Mouse (Mus musculus) spleen, adult 2 months (tissue): ENCODE measurements at regions not wholly inside any gene's neighbourhood (a gene's known extent, or its start where the extent isn't known, plus 50 kb on each side); places are given as distances from the start of the nearest gene placed in this dataset.

ENCODE experiments used
- DNase-seq, 2 experiments: peaks; one replicate each; pipeline versions ENCODE4 v3.0.0 to v3.0.0-alpha.2; 2012 to 2021; ENCODE audit warnings: low spot score in 2 of 2, low read depth in 1 of 2
- H3K27ac ChIP-seq: fragments of 200-500 bp; 2 replicates; pipeline ENCODE4 v1.5.1; 2012; ENCODE audit warnings: low read length, inconsistent platforms; ENCODE audit not compliant: insufficient read depth
- H3K27me3 ChIP-seq: fragments of 200-500 bp; 2 replicates; pipeline ENCODE4 v1.6.1; 2012; ENCODE audit warnings: mild to moderate bottlenecking, moderate library complexity, low read length, inconsistent platforms; ENCODE audit not compliant: control insufficient read depth, insufficient read depth
- H3K36me3 ChIP-seq: fragments of 200-500 bp; 2 replicates; pipeline ENCODE4 v1.6.1; 2012; ENCODE audit warnings: mild to moderate bottlenecking, low read length, inconsistent platforms; ENCODE audit not compliant: control insufficient read depth, insufficient read depth
- H3K4me1 ChIP-seq: fragments of 200-500 bp; 2 replicates; pipeline ENCODE4 v1.6.1; 2011; ENCODE audit warnings: inconsistent platforms; ENCODE audit not compliant: control insufficient read depth, insufficient read depth, insufficient read length
- H3K4me3 ChIP-seq: fragments of 200-500 bp; 2 replicates; pipeline ENCODE4 v1.5.1; 2011; ENCODE audit warnings: mild to moderate bottlenecking, inconsistent platforms; ENCODE audit not compliant: insufficient read depth, insufficient read length; ENCODE audit errors: extremely low read depth
- CTCF ChIP-seq: fragments of 200-500 bp; IDR thresholded peaks from 2 replicates; pipeline ENCODE4 v1.5.1; 2011; ENCODE audit warnings: mild to moderate bottlenecking, inconsistent platforms; ENCODE audit not compliant: insufficient read depth, insufficient read length, insufficient replicate concordance; ENCODE audit errors: extremely low read depth
- POLR2A ChIP-seq: fragments of 200-500 bp; IDR thresholded peaks from 2 replicates; pipeline ENCODE4 v1.6.1; 2011; ENCODE audit warnings: low read depth, low read length, inconsistent platforms
- WGBS: fragments of 180-500 bp; shearing (Covaris S2); methylation state at CpG from one replicate; pipeline ENCODE4 v1.1.7; 2018; 5-methylcytosine and 5-hydroxymethylcytosine counted together

DNA sequence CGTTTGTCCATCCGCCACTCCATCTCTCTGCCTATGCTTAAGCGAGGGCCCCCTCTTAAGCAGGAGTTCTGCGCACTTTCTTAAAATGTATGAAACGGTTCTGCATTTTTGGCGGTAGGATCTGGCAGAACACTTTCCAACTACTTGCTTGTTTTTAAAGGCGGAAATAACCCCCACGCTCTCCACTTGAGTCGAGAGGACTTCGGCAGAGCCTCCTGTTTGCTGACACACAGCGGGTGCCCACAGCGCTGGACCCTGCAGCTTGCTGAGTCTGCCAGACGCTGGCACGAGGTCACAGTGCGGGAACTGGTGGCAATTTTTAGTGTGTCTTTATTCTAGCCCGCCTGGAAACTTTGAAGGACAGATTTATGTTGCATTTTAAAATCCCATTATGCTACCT lies 299.5 kb upstream of the Tbx3 start:
- Histone ChIP-seq H3K4me1 (no peaks in the 10 kb centered on the region), H3K36me3 (no peaks in the 10 kb centered on the region), H3K27ac (no peak overlapping the region), H3K4me3 (no peak overlapping the region), H3K27me3 (no peaks in the 10 kb centered on the region)
- no peak for TF ChIP-seq POLR2A
- no peak for TF ChIP-seq CTCF
- 50% methylated on average over 16 of the region's 16 CpGs for WGBS
- DNase-seq: no peak

DNA sequence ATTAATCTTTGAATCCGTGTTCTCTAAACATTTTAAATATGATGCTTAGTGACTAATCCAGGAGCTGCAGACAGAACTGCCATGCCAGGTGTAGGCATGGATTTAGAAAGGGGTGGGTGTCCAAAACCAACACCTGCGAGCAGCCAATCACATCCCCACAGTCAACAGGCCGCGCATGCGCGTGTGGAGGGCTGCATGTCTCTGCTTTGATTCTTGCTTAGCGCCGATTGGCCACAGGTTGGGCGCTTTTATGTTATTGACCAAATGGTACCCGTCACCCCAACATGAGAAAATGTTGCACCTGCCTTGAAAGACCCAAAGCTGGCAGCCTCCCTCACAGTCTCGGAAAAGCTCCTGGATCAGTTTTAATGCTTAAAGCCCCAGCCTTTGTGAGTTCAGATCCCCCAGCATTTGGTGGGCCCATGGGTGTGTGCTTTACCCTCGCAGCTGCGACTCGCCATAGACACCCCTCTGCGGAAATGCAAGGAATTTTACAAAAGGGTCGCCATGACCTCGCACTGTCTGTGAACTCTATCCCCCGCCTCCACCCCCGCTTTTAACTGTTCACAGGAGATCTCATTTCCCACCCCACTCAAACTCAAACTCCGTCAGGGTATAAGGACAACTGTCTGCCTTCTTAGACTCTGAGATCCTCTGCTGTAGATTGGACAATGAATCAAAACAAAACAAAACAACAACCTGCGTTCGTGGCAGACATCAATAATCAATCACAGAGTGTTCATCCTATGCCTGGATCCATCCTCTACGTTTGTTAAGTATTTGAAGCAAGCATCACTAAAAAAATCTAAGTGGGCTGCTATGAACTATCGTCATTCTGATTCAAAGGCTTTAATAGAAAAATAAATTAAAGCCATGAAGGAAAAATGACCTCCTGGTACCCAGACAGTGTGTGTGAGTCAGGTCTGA lies 296.4 kb upstream of the Tbx3 start:
- no peak overlapping the region for H3K4me3 ChIP-seq
- no peaks in the 10 kb centered on the region for H3K36me3 ChIP-seq
- no peaks in the 10 kb centered on the region for H3K4me1 ChIP-seq
- no peaks in the 10 kb centered on the region for H3K27me3 ChIP-seq
- WGBS: 89% methylated on average over 24 of the region's 24 CpGs
- H3K27ac ChIP-seq: no peak overlapping the region
- DNase-seq: no peak
- TF ChIP-seq POLR2A (no peak), CTCF (no peak)

DNA sequence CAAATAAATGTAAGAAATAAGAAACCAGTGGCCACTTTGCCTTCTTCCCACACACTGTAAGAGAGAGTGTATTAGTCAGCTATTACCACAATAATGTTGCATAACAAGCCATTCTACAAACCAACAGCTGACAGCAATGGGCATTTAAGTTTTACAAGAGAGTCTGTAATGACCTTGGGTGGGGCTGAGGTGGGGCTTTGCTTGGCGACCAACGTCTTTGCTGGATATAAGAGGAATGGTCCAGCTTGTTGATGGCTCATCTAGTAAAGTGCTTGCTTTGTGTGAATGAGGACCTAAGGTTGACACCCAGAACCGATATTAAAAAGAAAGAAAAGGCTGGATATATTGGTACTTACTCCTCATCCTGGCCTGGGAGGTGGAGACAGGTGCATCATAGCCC lies 295.6 kb upstream of the Tbx3 start:
- Histone ChIP-seq H3K27me3 (no peaks in the 10 kb centered on the region), H3K27ac (no peak overlapping the region), H3K4me3 (no peak overlapping the region), H3K36me3 (no peaks in the 10 kb centered on the region), H3K4me1 (no peaks in the 10 kb centered on the region)
- DNase-seq: no peak
- WGBS: 83% methylated on average over 3 of the region's 3 CpGs
- TF ChIP-seq POLR2A: no peak
- TF ChIP-seq CTCF: no peak

DNA sequence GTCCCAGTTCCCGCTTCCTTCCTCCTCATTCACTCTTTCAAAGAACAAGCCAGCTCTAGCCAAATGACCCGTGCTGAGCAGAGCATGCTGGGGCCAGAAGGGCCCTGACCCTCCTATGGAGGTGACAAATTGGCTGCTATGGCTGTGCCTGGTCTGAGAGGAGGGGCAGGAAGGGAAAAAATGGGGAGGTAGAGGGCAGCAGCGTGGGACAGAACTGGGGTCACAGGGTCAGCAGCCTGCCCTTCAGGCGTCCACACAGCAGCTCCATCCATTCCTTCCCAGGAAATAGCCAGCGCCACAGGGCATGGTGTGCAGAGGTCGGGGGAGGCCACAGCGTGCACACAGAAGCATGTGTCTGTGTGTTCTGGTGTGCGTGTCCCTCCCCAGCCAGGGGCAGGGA lies 292.2 kb upstream of the Tbx3 start:
- H3K36me3 ChIP-seq: no peaks in the 10 kb centered on the region
- H3K4me3 ChIP-seq: no peak overlapping the region
- H3K27me3 ChIP-seq: no peaks in the 10 kb centered on the region
- 66% methylated on average over 8 of the region's 8 CpGs for WGBS
- no peaks in the 10 kb centered on the region for H3K4me1 ChIP-seq
- no peak overlapping the region for H3K27ac ChIP-seq
- no peak for DNase-seq
- no peak for TF ChIP-seq CTCF
- no peak for TF ChIP-seq POLR2A

DNA sequence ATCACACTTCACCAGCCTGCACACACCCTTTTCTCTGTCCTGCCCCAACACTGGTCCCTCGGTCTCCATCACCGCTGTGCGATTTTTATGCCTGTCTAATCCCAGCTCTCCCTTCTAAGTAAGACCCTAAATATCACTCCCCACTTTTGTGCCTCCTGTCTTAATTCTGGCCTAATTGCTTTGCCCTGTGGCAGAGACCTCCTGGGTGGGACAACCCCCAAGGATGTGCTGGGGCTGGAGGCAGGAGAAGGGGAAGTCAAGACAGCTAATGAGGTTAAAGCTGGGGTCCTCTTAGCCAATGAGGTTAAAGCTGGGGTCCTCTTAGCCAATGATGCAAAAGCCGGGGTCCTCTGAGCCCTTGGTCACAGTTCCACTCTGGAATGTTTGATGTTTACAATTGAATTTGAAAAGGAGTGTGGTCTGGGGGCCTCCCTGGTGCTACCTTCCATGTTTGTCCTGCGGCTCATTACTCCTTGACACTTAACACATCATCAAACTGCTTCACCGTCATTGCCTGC lies 290.5 kb upstream of the Tbx3 start:
- no peaks in the 10 kb centered on the region for H3K4me1 ChIP-seq
- no peak overlapping the region for H3K4me3 ChIP-seq
- DNase-seq: no peak
- H3K27ac ChIP-seq: no peak overlapping the region
- 78% methylated on average over 6 of the region's 6 CpGs for WGBS
- no peak for TF ChIP-seq CTCF
- no peak for TF ChIP-seq POLR2A
- no peaks in the 10 kb centered on the region for H3K36me3 ChIP-seq
- no peaks in the 10 kb centered on the region for H3K27me3 ChIP-seq

DNA sequence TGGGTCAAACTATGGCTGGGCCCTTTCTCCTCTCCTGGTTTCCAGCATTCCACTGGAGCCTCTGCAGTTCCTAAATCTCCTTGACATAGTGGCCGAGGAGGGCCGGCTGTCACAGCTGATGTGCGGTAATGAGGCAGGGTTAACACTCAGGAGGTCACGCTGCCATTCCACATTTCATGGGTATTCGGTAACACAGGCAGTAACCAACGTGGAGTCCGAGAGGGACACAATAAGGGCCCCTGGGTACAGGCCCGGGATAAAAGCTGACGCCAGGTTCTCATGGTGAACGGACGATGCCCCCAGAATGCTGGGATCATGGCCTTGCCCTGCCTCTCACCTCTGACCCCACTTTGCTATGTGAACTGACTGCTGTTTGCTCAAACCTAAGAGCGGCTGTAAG lies 289.0 kb upstream of the Tbx3 start:
- no peaks in the 10 kb centered on the region for H3K4me1 ChIP-seq
- no peak for TF ChIP-seq POLR2A
- TF ChIP-seq CTCF: no peak
- WGBS: 96% methylated on average over 12 of the region's 12 CpGs
- H3K4me3 ChIP-seq: no peak overlapping the region
- H3K27me3 ChIP-seq: no peaks in the 10 kb centered on the region
- H3K36me3 ChIP-seq: no peaks in the 10 kb centered on the region
- DNase-seq: no peak
- no peak overlapping the region for H3K27ac ChIP-seq

DNA sequence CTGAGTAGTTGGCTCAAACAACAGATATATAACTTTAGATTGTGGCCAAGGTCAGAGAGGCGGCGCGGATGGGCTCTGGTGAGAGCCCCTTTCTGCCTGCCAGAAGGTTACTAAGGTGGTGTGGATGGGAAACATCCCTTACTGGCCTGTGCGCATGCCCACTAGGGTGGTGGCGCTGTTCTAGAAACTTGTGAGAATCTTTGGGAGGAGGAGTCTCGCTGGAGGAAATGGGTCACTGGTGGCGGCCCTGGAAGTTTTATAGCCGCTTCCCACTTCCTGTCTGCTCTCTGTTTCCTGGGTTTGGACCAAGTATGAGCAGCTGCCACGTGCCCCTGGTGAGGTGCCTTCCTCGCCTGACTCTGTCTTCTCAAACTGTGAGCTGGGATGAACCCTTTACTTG lies 285.0 kb upstream of the Tbx3 start:
- no peak for DNase-seq
- H3K4me3 ChIP-seq: no peak overlapping the region
- H3K27ac ChIP-seq: no peak overlapping the region
- H3K4me1 ChIP-seq: no peaks in the 10 kb centered on the region
- TF ChIP-seq POLR2A (no peak), CTCF (no peak)
- 78% methylated on average over 10 of the region's 10 CpGs for WGBS
- H3K27me3 ChIP-seq: no peaks in the 10 kb centered on the region
- H3K36me3 ChIP-seq: no peaks in the 10 kb centered on the region
